Mouse (Mus musculus) mouse trophoblast stem cell (cell line): ENCODE data around the gene Stc2.

Experiments used
- in situ Hi-C, 2 experiments: fragments of 300-500 bp; cut with MseI, MboI; formaldehyde crosslinking; loops; 2 replicates in 1 of 2; 3 replicates in 1 of 2; pipeline ENCODE4 v1.15.1; 2025

Stc2 gene

GRCm38 (mm10) chr11:31366827-31367226 lies 3.0 kb downstream of the Stc2 start:
- in situ Hi-C loops, result no loop called here

GRCm38 (mm10) chr11:31366421-31366820 lies 3.5 kb downstream of the Stc2 start:
- in situ Hi-C loops, result no loop called here

- in situ Hi-C loops, result no loop called here
Observed at GRCm38 (mm10) chr11:31365981-31366380, 3.9 kb downstream of the Stc2 start.

GRCm38 (mm10) chr11:31365280-31365679 lies 4.6 kb downstream of the Stc2 start:
- in situ Hi-C loops, result no loop called here

- in situ Hi-C loops, result no loop called here
Observed at GRCm38 (mm10) chr11:31362856-31363255, 7.0 kb downstream of the Stc2 start.

- in situ Hi-C loops, result no loop called here
Observed at GRCm38 (mm10) chr11:31362330-31362729, 7.5 kb downstream of the Stc2 start.

- in situ Hi-C loops, result no loop called here
Observed at GRCm38 (mm10) chr11:31361047-31361446, 8.8 kb downstream of the Stc2 start.

- in situ Hi-C loops, result no loop called here
Observed at GRCm38 (mm10) chr11:31359283-31359902, 10.5 kb downstream of the Stc2 start.

- in situ Hi-C loops, result no loop called here
Observed at GRCm38 (mm10) chr11:31358453-31358852, 11.4 kb downstream of the Stc2 start.

- in situ Hi-C loops, result no loop called here
Observed at GRCm38 (mm10) chr11:31356866-31357265, 13.0 kb downstream of the Stc2 start.

- in situ Hi-C loops, result no loop called here
Observed at GRCm38 (mm10) chr11:31355737-31356136, 14.1 kb downstream of the Stc2 start.

GRCm38 (mm10) chr11:31354514-31354913 lies 15.4 kb downstream of the Stc2 start:
- in situ Hi-C loops, result no loop called here
